In the genomic region with DNA sequence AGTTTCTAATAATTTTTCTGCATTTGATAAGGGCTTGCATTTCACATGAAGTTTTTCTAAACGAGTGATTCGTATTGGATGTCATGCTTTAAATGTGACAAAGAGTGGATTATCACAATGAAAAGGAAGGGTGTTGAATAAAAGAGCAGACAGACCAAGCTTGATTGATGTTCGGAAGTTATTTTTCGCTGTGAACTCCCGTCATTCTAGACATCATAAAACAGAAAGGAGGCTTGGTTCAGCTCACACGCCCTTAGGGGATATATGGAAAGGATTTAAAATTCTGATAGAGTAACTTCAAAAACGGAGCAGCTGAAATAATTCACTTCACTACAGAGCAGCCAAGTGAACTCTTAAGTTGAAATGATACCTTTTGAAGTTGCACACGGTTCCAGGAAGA, we compare ENCODE assay signal across 26 mouse cellular contexts.
A peak's percentile ranks its signal among the peaks of the same experiment; 100 is the strongest.
DNase-seq lines count a peak whose midpoint lies in the region; ATAC-seq and TF ChIP-seq lines count a peak whose summit lies in the region.
"Had no signal": no experiment of that assay in that cellular context is flagged by ENCODE, and none has a peak within 500 bp of the region (broad histone marks: within the 10 kb centered on the region; RNA-seq: fewer than 3 reads in every experiment).

No protein-coding gene starts in this region.

- H3K4me2 ChIP-seq in forebrain, postnatal 0 days (ENCODE audit: low read depth): no peak overlapping the region
- H3K4me2 ChIP-seq in midbrain, embryonic 15.5 days: no peak overlapping the region
- H3K4me2 ChIP-seq in midbrain, embryonic 11.5 days: no peak overlapping the region
- H3K4me2 ChIP-seq: embryonic facial prominence, embryonic 13.5 days; forebrain, embryonic 12.5 days; forebrain, embryonic 15.5 days; heart, embryonic 12.5 days; heart, embryonic 15.5 days; hindbrain, embryonic 13.5 days; intestine, embryonic 15.5 days had no signal

- DNase-seq in forebrain, postnatal 0 days: no peak
- DNase-seq in forebrain, embryonic 10.5 days (ENCODE audit: extremely low spot score, low spot score): no peak
- DNase-seq in midbrain, embryonic 11.5 days (ENCODE audit: low spot score, missing footprints): no peak
- peak; percentile 36 for DNase-seq in brain, embryonic 18.5 days (ENCODE audit: low read depth, low spot score)
- DNase-seq in lung, adult 2 months: no peak
- DNase-seq: adrenal gland, adult 2 months; adrenal gland, postnatal 14 days; cerebellum, adult 11 months; cerebellum, adult 2 months; cerebellum, adult 9-11 months; cerebellum, postnatal 25 days; gastrocnemius, postnatal 25 days; heart, adult 18-20 months; heart, postnatal 10 days; heart, postnatal 36 days had no signal

- no peaks in the 10 kb centered on the region for H3K4me1 ChIP-seq in forebrain, postnatal 0 days (ENCODE audit: insufficient read depth)
- H3K4me1 ChIP-seq in forebrain, embryonic 10.5 days: no peaks in the 10 kb centered on the region
- H3K4me1 ChIP-seq in midbrain, embryonic 15.5 days: 0 out of 2 replicates have a peak, but pooled peaks cover 4% of the 10 kb centered on the region
- no peaks in the 10 kb centered on the region for H3K4me1 ChIP-seq in midbrain, embryonic 11.5 days (ENCODE audit: control insufficient read depth, insufficient read depth, low read length)
- no peaks in the 10 kb centered on the region for H3K4me1 ChIP-seq in lung, adult 2 months (ENCODE audit: control insufficient read depth, insufficient read depth, low read length)
- H3K4me1 ChIP-seq: embryonic facial prominence, embryonic 13.5 days; forebrain, embryonic 12.5 days; forebrain, embryonic 15.5 days; heart, embryonic 12.5 days; heart, embryonic 15.5 days; hindbrain, embryonic 10.5 days; hindbrain, embryonic 13.5 days; intestine, embryonic 15.5 days had no signal

- no peaks in the 10 kb centered on the region for H3K27me3 ChIP-seq in forebrain, postnatal 0 days (ENCODE audit: insufficient read depth, low read length)
- no peaks in the 10 kb centered on the region for H3K27me3 ChIP-seq in forebrain, embryonic 10.5 days (ENCODE audit: poor library complexity, severe bottlenecking)
- H3K27me3 ChIP-seq in midbrain, embryonic 15.5 days (replicated peaks): no peaks in the 10 kb centered on the region
- H3K27me3 ChIP-seq in midbrain, embryonic 11.5 days (ENCODE audit: control insufficient read depth, insufficient read depth, low read length): no peaks in the 10 kb centered on the region
- H3K27me3 ChIP-seq: embryonic facial prominence, embryonic 13.5 days; forebrain, embryonic 12.5 days; forebrain, embryonic 15.5 days; heart, embryonic 12.5 days; heart, embryonic 15.5 days; hindbrain, embryonic 13.5 days; intestine, embryonic 15.5 days had no signal

- no peak overlapping the region for H3K9ac ChIP-seq in forebrain, postnatal 0 days
- H3K9ac ChIP-seq in midbrain, embryonic 15.5 days: no peak overlapping the region
- H3K9ac ChIP-seq in midbrain, embryonic 11.5 days (ENCODE audit: low read length): no peak overlapping the region
- H3K9ac ChIP-seq: embryonic facial prominence, embryonic 13.5 days; forebrain, embryonic 12.5 days; forebrain, embryonic 15.5 days; heart, embryonic 12.5 days; heart, embryonic 15.5 days; hindbrain, embryonic 13.5 days; intestine, embryonic 15.5 days had no signal

- TF ChIP-seq POLR2A in lung, adult 2 months (IDR thresholded peaks at IDR 0.05; ENCODE audit: borderline replicate concordance, extremely low read depth, low read depth, low read length): no peak

- H3K36me3 ChIP-seq in forebrain, postnatal 0 days (ENCODE audit: insufficient read depth): no peaks in the 10 kb centered on the region
- no peaks in the 10 kb centered on the region for H3K36me3 ChIP-seq in forebrain, embryonic 10.5 days (replicated peaks)
- H3K36me3 ChIP-seq in midbrain, embryonic 15.5 days (replicated peaks): no peaks in the 10 kb centered on the region
- no peaks in the 10 kb centered on the region for H3K36me3 ChIP-seq in midbrain, embryonic 11.5 days (ENCODE audit: control insufficient read depth, insufficient read depth, low read length)
- H3K36me3 ChIP-seq: embryonic facial prominence, embryonic 13.5 days; forebrain, embryonic 12.5 days; forebrain, embryonic 15.5 days; heart, embryonic 12.5 days; heart, embryonic 15.5 days; hindbrain, embryonic 10.5 days; hindbrain, embryonic 13.5 days; intestine, embryonic 15.5 days had no signal

- no peak overlapping the region for H3K4me3 ChIP-seq in forebrain, postnatal 0 days (ENCODE audit: low read depth, low read length)
- H3K4me3 ChIP-seq in forebrain, embryonic 10.5 days: no peak overlapping the region
- no peak overlapping the region for H3K4me3 ChIP-seq in midbrain, embryonic 15.5 days
- no peak overlapping the region for H3K4me3 ChIP-seq in midbrain, embryonic 11.5 days (ENCODE audit: low read depth, low read length)
- H3K4me3 ChIP-seq in lung, adult 2 months (replicated peaks; ENCODE audit: extremely low read depth, low read depth, low read length): no peak overlapping the region
- H3K4me3 ChIP-seq: embryonic facial prominence, embryonic 13.5 days; forebrain, embryonic 12.5 days; forebrain, embryonic 15.5 days; heart, embryonic 12.5 days; heart, embryonic 15.5 days; hindbrain, embryonic 10.5 days; hindbrain, embryonic 13.5 days; intestine, embryonic 15.5 days had no signal

- peak; percentile 38; the same call in 1 of the 2 replicates for ATAC-seq in forebrain, postnatal 0 days
- peak; percentile 60; the same call in 1 of the 2 replicates for ATAC-seq in midbrain, embryonic 15.5 days (replicated peaks)
- ATAC-seq in midbrain, embryonic 11.5 days (ENCODE audit: low FRiP score): no peak
- ATAC-seq: CD4-positive, CD25-positive, alpha-beta regulatory T cell, adult 4 months; forebrain, embryonic 15.5 days; hindbrain, embryonic 16.5 days; intestine, embryonic 15.5 days had no signal

- 45% methylated on average over 8 of the region's 8 CpGs for WGBS in forebrain, postnatal 0 days
- WGBS in forebrain, embryonic 10.5 days: 72% methylated on average over 8 of the region's 8 CpGs
- WGBS in midbrain, embryonic 15.5 days: 33% methylated on average over 8 of the region's 8 CpGs
- WGBS in midbrain, embryonic 11.5 days: 53% methylated on average over 8 of the region's 8 CpGs
- WGBS in lung, adult 2 months: 72% methylated on average over 8 of the region's 8 CpGs

- no peaks in the 10 kb centered on the region for H3K9me3 ChIP-seq in forebrain, postnatal 0 days (ENCODE audit: low read length)
- H3K9me3 ChIP-seq in forebrain, embryonic 10.5 days: no peaks in the 10 kb centered on the region
- no peaks in the 10 kb centered on the region for H3K9me3 ChIP-seq in midbrain, embryonic 15.5 days
- no peaks in the 10 kb centered on the region for H3K9me3 ChIP-seq in midbrain, embryonic 11.5 days (ENCODE audit: control insufficient read depth, low read length)
- H3K9me3 ChIP-seq: embryonic facial prominence, embryonic 13.5 days; forebrain, embryonic 12.5 days; forebrain, embryonic 15.5 days; heart, embryonic 12.5 days; heart, embryonic 15.5 days; hindbrain, embryonic 10.5 days; hindbrain, embryonic 13.5 days; intestine, embryonic 15.5 days had no signal

- H3K27ac ChIP-seq in forebrain, postnatal 0 days (ENCODE audit: low read depth, low read length): no peak overlapping the region
- no peak overlapping the region for H3K27ac ChIP-seq in forebrain, embryonic 10.5 days
- no peak overlapping the region for H3K27ac ChIP-seq in midbrain, embryonic 15.5 days
- no peak overlapping the region for H3K27ac ChIP-seq in midbrain, embryonic 11.5 days (ENCODE audit: low read depth, low read length)
- H3K27ac ChIP-seq: embryonic facial prominence, embryonic 13.5 days; forebrain, embryonic 12.5 days; forebrain, embryonic 15.5 days; heart, embryonic 15.5 days; hindbrain, embryonic 10.5 days; hindbrain, embryonic 13.5 days; intestine, embryonic 15.5 days had no signal

- no peak for TF ChIP-seq CTCF in forebrain, postnatal 0 days (IDR thresholded peaks at IDR 0.05; ENCODE audit: low read depth)
- TF ChIP-seq CTCF in lung, adult 2 months (IDR thresholded peaks at IDR 0.05; ENCODE audit: insufficient read depth, low read length): no peak
